Mouse (Mus musculus) kidney, embryonic 15.5 days (tissue): ENCODE data around the gene Tnfrsf11a. TPM values are rescaled to one million over a fixed set of nuclear protein-coding genes. Genes with fewer than 3 reads are reported as not detected.

Experiments used
- ATAC-seq: fragments of 200-750 bp; cut with Nextera tagmentation; replicated peaks from 2 replicates; pipeline ENCODE4 v1.8.0; 2017; ENCODE audit warnings: moderate TSS enrichment; ENCODE audit not compliant: low FRiP score
- H3K27ac ChIP-seq: fragments of 300-500 bp; sonication (generic); 2 replicates; pipeline ENCODE4 v1.5.1; 2015; ENCODE audit warnings: mild to moderate bottlenecking, inconsistent platforms
- H3K27me3 ChIP-seq: fragments of 300-500 bp; sonication (generic); 2 replicates; pipeline ENCODE4 v1.6.1; 2015; ENCODE audit warnings: inconsistent platforms
- H3K36me3 ChIP-seq: fragments of 300-500 bp; sonication (generic); 2 replicates; pipeline ENCODE4 v1.6.1; 2015; ENCODE audit warnings: inconsistent platforms
- H3K4me1 ChIP-seq: fragments of 300-500 bp; sonication (generic); 2 replicates; pipeline ENCODE4 v1.6.1; 2015; ENCODE audit warnings: inconsistent platforms
- H3K4me2 ChIP-seq: fragments of 300-500 bp; sonication (generic); 2 replicates; pipeline ENCODE4 v1.6.1; 2015; ENCODE audit warnings: moderate library complexity, mild to moderate bottlenecking, inconsistent platforms
- H3K4me3 ChIP-seq: fragments of 300-500 bp; sonication (generic); replicated peaks from 2 replicates; pipeline ENCODE4 v1.5.1; 2015; ENCODE audit warnings: mild to moderate bottlenecking, inconsistent platforms
- H3K9ac ChIP-seq: fragments of 300-500 bp; sonication (generic); 2 replicates; pipeline ENCODE4 v1.6.1; 2015; ENCODE audit warnings: mild to moderate bottlenecking, inconsistent platforms
- H3K9me3 ChIP-seq: fragments of 300-500 bp; sonication (generic); replicated peaks from 2 replicates; pipeline ENCODE4 v1.6.1; 2016; ENCODE audit warnings: inconsistent platforms
- WGBS: fragments of 180-500 bp; shearing (Covaris S2); methylation state at CpG from one replicate; pipeline ENCODE4 v1.1.7; 2015; ENCODE audit warnings: mixed read lengths; 5-methylcytosine and 5-hydroxymethylcytosine counted together
- polyA plus RNA-seq: library from polyadenylated mRNA; unstranded; fragments of >200 nt; fragmentation: Nextera tagmentation; extraction: Ambion mirVana; gene quantifications from 2 replicates; pipeline ENCODE4 v1.2.1, GENCODE M21; 2015

Gene Tnfrsf11a
- polyA plus RNA-seq, 1 experiment from 2014 or later = 1.5 TPM

DNA sequence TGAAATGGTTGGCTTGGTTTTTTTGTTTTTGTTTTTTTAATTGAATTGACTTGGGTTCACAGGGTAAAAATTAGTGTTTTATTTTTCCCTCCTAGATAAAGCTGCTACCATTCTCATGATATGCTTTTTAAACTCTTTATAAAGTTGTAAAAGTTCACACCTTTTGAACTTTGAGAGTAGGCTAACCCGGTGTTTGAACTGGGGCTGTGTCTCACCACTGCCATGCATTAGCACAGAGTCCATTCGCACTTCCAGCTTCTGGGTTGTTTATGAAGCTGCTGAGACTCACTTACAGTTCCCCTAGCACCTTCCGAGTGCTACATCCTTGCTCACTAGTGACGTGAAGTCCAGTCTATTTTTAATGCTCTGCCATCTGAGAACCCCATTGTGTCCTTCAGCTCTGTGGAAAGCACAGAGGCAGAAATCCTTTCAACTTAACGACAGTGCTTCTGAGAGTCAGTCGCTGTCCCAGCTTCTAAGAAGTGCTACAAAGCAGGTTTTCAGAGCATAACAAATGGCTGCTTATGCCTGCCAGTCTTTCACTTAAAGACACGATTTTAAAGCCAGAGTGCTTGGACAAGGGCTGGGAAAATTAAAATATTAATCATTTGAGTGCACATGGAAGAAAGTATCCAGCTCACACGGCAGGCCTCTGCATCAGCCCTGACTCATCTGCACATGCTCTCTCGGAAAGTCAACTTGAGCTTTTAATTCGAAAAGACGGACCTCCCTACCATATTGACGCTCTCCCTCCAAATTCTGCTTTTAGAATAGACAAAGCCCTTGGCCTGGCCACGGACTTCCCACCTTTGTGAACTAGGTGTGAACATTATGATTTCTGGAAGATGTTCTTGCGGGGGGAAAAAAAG is 34.1 kb downstream of the Tnfrsf11a start:
- 58% methylated on average over 14 of the region's 14 CpGs for WGBS
- H3K9ac ChIP-seq = no peak overlapping the region
- H3K4me2 ChIP-seq = no peak overlapping the region
- H3K4me3 ChIP-seq = no peak overlapping the region
- peaks cover 16% of the 10 kb centered on the region for H3K4me1 ChIP-seq
- no peak for ATAC-seq
- no peaks in the 10 kb centered on the region for H3K27me3 ChIP-seq
- H3K27ac ChIP-seq = no peak overlapping the region
- no peaks in the 10 kb centered on the region for H3K9me3 ChIP-seq
- H3K36me3 ChIP-seq = no peaks in the 10 kb centered on the region

DNA sequence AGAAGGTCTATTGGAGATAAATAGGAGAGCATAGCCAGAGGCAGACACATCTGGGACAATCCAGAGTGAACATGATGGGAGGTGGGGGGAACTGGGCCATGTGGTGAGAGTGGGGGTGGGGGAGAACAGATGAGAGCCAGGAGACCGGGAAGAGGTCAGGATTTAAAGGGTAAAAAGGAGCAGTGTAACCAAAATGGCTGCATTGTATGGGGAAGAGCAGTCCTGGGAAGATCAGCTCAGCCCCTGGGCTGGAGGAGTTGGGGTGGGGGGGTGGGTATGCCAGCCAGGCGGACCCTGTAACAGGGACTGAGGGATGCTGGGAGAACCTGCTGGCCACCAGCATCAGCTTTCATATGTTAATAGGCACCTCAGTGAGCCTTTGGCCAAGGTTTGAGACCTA is 34.8 kb downstream of the Tnfrsf11a start:
- Histone ChIP-seq H3K4me3 (no peak overlapping the region), H3K27ac (no peak overlapping the region), H3K9ac (no peak overlapping the region), H3K4me2 (no peak overlapping the region), H3K9me3 (no peaks in the 10 kb centered on the region), H3K36me3 (no peaks in the 10 kb centered on the region), H3K27me3 (no peaks in the 10 kb centered on the region), H3K4me1 (peaks cover 18% of the 10 kb centered on the region)
- no peak for ATAC-seq
- 82% methylated on average over 2 of the region's 2 CpGs for WGBS

DNA sequence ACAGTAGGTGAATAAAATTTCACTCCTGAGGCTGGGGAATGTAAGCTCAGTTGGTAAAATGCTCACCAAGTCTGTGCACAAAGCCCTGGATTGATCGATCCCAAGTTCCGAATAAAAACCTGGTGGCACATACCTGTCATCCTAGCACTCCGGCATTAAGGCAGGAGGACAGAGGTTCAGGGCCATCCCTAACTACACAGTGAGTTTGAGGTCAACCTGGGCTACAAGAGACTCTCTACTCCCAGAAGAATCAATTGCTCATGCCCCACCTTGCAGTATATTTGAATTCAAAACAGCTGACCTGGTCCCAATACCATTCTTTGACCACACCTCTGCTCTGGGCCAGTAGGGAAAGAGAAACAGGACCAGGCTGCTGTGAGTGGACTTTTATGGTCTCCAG is 35.2 kb downstream of the Tnfrsf11a start:
- H3K36me3 ChIP-seq = no peaks in the 10 kb centered on the region
- H3K4me3 ChIP-seq = no peak overlapping the region
- no peak for ATAC-seq
- no peaks in the 10 kb centered on the region for H3K27me3 ChIP-seq
- peaks cover 18% of the 10 kb centered on the region for H3K4me1 ChIP-seq
- no peak overlapping the region for H3K9ac ChIP-seq
- H3K4me2 ChIP-seq = no peak overlapping the region
- WGBS = 91% methylated on average over 3 of the region's 3 CpGs
- H3K27ac ChIP-seq = no peak overlapping the region
- no peaks in the 10 kb centered on the region for H3K9me3 ChIP-seq

DNA sequence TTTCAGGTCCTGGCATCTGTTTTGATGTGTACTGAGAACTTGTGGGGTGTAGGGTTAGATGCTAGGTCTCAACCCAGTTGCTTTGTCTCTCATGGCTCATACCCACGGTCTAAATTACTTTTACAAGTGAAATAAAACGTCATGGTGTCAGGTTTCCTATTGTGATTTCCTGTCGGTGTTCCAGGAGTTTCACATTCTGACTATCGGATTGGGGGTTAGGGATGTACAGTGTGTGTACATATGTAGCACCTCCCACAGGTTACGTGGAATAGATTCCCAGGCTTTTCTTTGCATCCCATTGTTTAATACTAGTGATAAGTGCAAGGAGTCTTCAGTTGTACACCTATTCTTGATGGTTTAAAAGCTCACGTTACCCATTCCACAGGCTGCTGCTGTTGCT is 38.5 kb downstream of the Tnfrsf11a start:
- no peak overlapping the region for H3K9ac ChIP-seq
- peaks cover 10% of the 10 kb centered on the region for H3K4me1 ChIP-seq
- H3K27me3 ChIP-seq = no peaks in the 10 kb centered on the region
- ATAC-seq = 0 out of 2 replicates have a peak, but pooled peaks have one; percentile 59
- no peak overlapping the region for H3K27ac ChIP-seq
- no peak overlapping the region for H3K4me3 ChIP-seq
- no peaks in the 10 kb centered on the region for H3K9me3 ChIP-seq
- 23% methylated on average over 6 of the region's 6 CpGs for WGBS
- no peaks in the 10 kb centered on the region for H3K36me3 ChIP-seq
- H3K4me2 ChIP-seq = peak overlapping the region; percentile 25; the same call in 1 of the 2 replicates

DNA sequence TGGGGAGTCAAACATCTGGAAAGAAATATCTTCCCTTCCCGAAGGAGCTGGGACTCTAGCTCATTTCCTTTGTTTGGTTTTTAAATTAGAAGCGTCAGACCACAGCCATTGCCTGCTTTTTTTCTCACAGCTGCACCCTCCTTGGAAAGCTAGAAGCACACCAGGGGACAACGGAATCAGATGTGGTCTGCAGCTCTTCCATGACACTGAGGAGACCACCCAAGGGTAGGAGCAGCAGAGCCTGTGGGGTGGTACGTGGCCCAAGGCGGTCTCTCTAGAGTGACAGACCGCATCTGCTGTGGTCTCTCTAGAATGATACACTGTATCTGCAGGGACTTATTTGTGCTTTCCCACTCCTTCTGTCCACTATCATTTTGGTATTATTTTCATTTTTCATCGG is 39.2 kb downstream of the Tnfrsf11a start:
- Histone ChIP-seq H3K36me3 (no peaks in the 10 kb centered on the region), H3K4me1 (peaks cover 10% of the 10 kb centered on the region), H3K4me3 (no peak overlapping the region), H3K27me3 (no peaks in the 10 kb centered on the region), H3K27ac (no peak overlapping the region), H3K9ac (no peak overlapping the region), H3K9me3 (no peaks in the 10 kb centered on the region), H3K4me2 (no peak overlapping the region)
- 0 out of 2 replicates have a peak, but pooled peaks have one; percentile 35 for ATAC-seq
- WGBS = 45% methylated on average over 7 of the region's 7 CpGs

- Histone ChIP-seq H3K4me2 (no peak overlapping the region), H3K9me3 (no peaks in the 10 kb centered on the region), H3K27ac (no peak overlapping the region), H3K4me3 (no peak overlapping the region), H3K27me3 (no peaks in the 10 kb centered on the region), H3K4me1 (peaks cover 9% of the 10 kb centered on the region), H3K36me3 (no peaks in the 10 kb centered on the region), H3K9ac (no peak overlapping the region)
- 91% methylated on average over 4 of the region's 4 CpGs for WGBS
- no peak for ATAC-seq
These were observed 43.8 kb downstream of the Tnfrsf11a start for GRCm38 (mm10) chr1:105824356-105824755.

- Histone ChIP-seq H3K36me3 (no peaks in the 10 kb centered on the region), H3K4me1 (0 out of 2 replicates have a peak, but pooled peaks cover 4% of the 10 kb centered on the region), H3K4me2 (no peak overlapping the region), H3K27me3 (no peaks in the 10 kb centered on the region), H3K4me3 (no peak overlapping the region), H3K9me3 (no peaks in the 10 kb centered on the region), H3K27ac (no peak overlapping the region), H3K9ac (no peak overlapping the region)
- no peak for ATAC-seq
- 78% methylated on average over 4 of the region's 4 CpGs for WGBS
These were observed 44.5 kb downstream of the Tnfrsf11a start for GRCm38 (mm10) chr1:105824980-105825379.

DNA sequence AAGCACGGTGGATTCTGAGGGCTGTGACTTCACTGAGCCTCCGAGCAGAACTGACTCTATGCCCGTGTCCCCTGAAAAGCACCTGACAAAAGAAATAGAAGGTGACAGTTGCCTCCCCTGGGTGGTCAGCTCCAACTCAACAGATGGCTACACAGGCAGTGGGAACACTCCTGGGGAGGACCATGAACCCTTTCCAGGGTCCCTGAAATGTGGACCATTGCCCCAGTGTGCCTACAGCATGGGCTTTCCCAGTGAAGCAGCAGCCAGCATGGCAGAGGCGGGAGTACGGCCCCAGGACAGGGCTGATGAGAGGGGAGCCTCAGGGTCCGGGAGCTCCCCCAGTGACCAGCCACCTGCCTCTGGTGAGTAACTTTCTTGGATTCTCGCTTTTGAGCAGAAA is 46.9 kb downstream of the Tnfrsf11a start:
- H3K4me2 ChIP-seq = no peak overlapping the region
- H3K36me3 ChIP-seq = no peaks in the 10 kb centered on the region
- H3K27ac ChIP-seq = no peak overlapping the region
- WGBS = 86% methylated on average over 7 of the region's 7 CpGs
- H3K4me3 ChIP-seq = no peak overlapping the region
- no peak for ATAC-seq
- no peaks in the 10 kb centered on the region for H3K27me3 ChIP-seq
- H3K9ac ChIP-seq = no peak overlapping the region
- H3K4me1 ChIP-seq = 0 out of 2 replicates have a peak, but pooled peaks cover 4% of the 10 kb centered on the region
- no peaks in the 10 kb centered on the region for H3K9me3 ChIP-seq

GRCm38 (mm10) chr1:105827786-105828345 is 47.3 kb downstream of the Tnfrsf11a start:
- WGBS = 91% methylated on average over 8 of the region's 8 CpGs
- Histone ChIP-seq H3K9me3 (no peaks in the 10 kb centered on the region), H3K27me3 (no peaks in the 10 kb centered on the region), H3K4me3 (no peak overlapping the region), H3K27ac (no peak overlapping the region), H3K9ac (no peak overlapping the region), H3K36me3 (no peaks in the 10 kb centered on the region), H3K4me2 (no peak overlapping the region), H3K4me1 (0 out of 2 replicates have a peak, but pooled peaks cover 4% of the 10 kb centered on the region)
- no peak for ATAC-seq

DNA sequence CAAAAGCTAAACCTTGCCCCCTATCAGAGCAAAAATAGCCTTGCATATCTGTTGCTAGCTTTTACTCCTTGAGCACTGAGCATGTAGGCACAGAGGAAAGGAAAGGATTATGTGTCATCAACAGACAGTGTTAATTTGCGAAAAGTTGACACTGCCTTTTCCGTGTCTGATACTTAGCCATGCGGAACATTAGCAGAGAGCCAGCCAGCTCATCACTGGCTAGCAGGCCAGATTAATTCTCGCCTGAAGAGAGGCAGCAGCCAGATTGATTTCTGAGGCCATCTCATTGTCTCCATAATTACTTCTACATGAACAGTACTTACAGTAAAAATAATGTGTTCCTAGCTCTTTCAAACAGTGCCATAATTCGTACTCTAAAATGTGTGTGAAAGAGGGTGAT is 48.7 kb downstream of the Tnfrsf11a start:
- H3K36me3 ChIP-seq = no peaks in the 10 kb centered on the region
- 0 out of 2 replicates have a peak, but pooled peaks cover 4% of the 10 kb centered on the region for H3K4me1 ChIP-seq
- H3K27ac ChIP-seq = no peak overlapping the region
- H3K4me2 ChIP-seq = no peak overlapping the region
- H3K27me3 ChIP-seq = no peaks in the 10 kb centered on the region
- peak; percentile 69 for ATAC-seq
- H3K4me3 ChIP-seq = no peak overlapping the region
- H3K9ac ChIP-seq = no peak overlapping the region
- 55% methylated on average over 5 of the region's 5 CpGs for whole genome bisulfite sequencing
- H3K9me3 ChIP-seq = no peaks in the 10 kb centered on the region

- no peak overlapping the region for H3K9ac ChIP-seq
- H3K36me3 ChIP-seq = no peaks in the 10 kb centered on the region
- 0 out of 2 replicates have a peak, but pooled peaks cover 4% of the 10 kb centered on the region for H3K4me1 ChIP-seq
- no peak overlapping the region for H3K27ac ChIP-seq
- no peaks in the 10 kb centered on the region for H3K9me3 ChIP-seq
- H3K27me3 ChIP-seq = no peaks in the 10 kb centered on the region
- ATAC-seq = no peak
- 87% methylated on average over 1 of the region's 1 CpGs for WGBS
- no peak overlapping the region for H3K4me3 ChIP-seq
- no peak overlapping the region for H3K4me2 ChIP-seq
These were observed 52.3 kb downstream of the Tnfrsf11a start for GRCm38 (mm10) chr1:105832784-105833183.

- no peak overlapping the region for H3K9ac ChIP-seq
- H3K4me2 ChIP-seq = peak overlapping the region; percentile 58
- H3K4me1 ChIP-seq = peaks cover 19% of the 10 kb centered on the region
- no peak for ATAC-seq
- WGBS = 22% methylated on average over 10 of the region's 10 CpGs
- no peak overlapping the region for H3K27ac ChIP-seq
- no peaks in the 10 kb centered on the region for H3K9me3 ChIP-seq
- H3K27me3 ChIP-seq = peaks cover 11% of the 10 kb centered on the region
- H3K4me3 ChIP-seq = 0 out of 2 replicates have a peak overlapping the region, but pooled peaks have one; percentile 25
- H3K36me3 ChIP-seq = no peaks in the 10 kb centered on the region
These were observed 62.4 kb downstream of the Tnfrsf11a start for GRCm38 (mm10) chr1:105842950-105843349.
